Mouse (Mus musculus) hindbrain, embryonic 14.5 days (tissue): ENCODE measurements at regions not wholly inside any gene's neighbourhood (a gene's known extent, or its start where the extent isn't known, plus 50 kb on each side); places are given as distances from the start of the nearest gene placed in this dataset.

Experiments used
- ATAC-seq: fragments of 200-750 bp; cut with Nextera tagmentation; 2 replicates; pipeline ENCODE4 v1.8.0; 2017; ENCODE audit warnings: moderate number of reproducible peaks, mild to moderate bottlenecking, moderate TSS enrichment, moderate library complexity; ENCODE audit not compliant: low FRiP score
- DNase-seq: peaks from one replicate; pipeline ENCODE4 v3.0.0-alpha.2; 2015; ENCODE audit warnings: low spot score
- H3K27ac ChIP-seq: fragments of 300-500 bp; sonication (generic); 2 replicates; pipeline ENCODE4 v1.5.1; 2014; ENCODE audit warnings: mild to moderate bottlenecking, moderate library complexity
- H3K27me3 ChIP-seq: fragments of 300-500 bp; sonication (generic); 2 replicates; pipeline ENCODE4 v1.6.1; 2014; ENCODE audit warnings: mild to moderate bottlenecking, low read length, mixed read lengths; ENCODE audit not compliant: control insufficient read depth, insufficient read depth
- H3K36me3 ChIP-seq: fragments of 300-500 bp; sonication (generic); replicated peaks from 2 replicates; pipeline ENCODE4 v1.6.1; 2014; ENCODE audit not compliant: control insufficient read depth, insufficient read depth
- H3K4me1 ChIP-seq: fragments of 300-500 bp; sonication (generic); replicated peaks from 2 replicates; pipeline ENCODE4 v1.6.1; 2014; ENCODE audit warnings: antibody characterized with exemption, low read length, mixed read lengths; ENCODE audit not compliant: control insufficient read depth, insufficient read depth
- H3K4me2 ChIP-seq: fragments of 300-500 bp; sonication (generic); replicated peaks from 2 replicates; pipeline ENCODE4 v1.6.1; 2014; ENCODE audit warnings: mild to moderate bottlenecking, moderate library complexity
- H3K4me3 ChIP-seq: fragments of 300-500 bp; sonication (generic); replicated peaks from 2 replicates; pipeline ENCODE4 v1.5.1; 2014; ENCODE audit warnings: mild to moderate bottlenecking, low read length
- H3K9ac ChIP-seq: fragments of 300-500 bp; sonication (generic); 2 replicates; pipeline ENCODE4 v1.6.1; 2014
- H3K9me3 ChIP-seq: fragments of 300-500 bp; sonication (generic); 2 replicates; pipeline ENCODE4 v1.6.1; 2016; ENCODE audit warnings: low read length; ENCODE audit not compliant: control insufficient read depth
- WGBS: fragments of 180-500 bp; shearing (Covaris S2); extraction: QIAGEN DNeasy Blood & Tissue Kit; methylation state at CpG from one replicate; pipeline ENCODE4 v1.1.7; 2014; 5-methylcytosine and 5-hydroxymethylcytosine counted together

GRCm38 (mm10) chr13:104574396-104574795, 217.9 kb upstream of the Srek1ip1 start:
- Histone ChIP-seq H3K27me3 (no peaks in the 10 kb centered on the region), H3K4me3 (no peak overlapping the region), H3K9me3 (no peaks in the 10 kb centered on the region), H3K27ac (no peak overlapping the region), H3K36me3 (no peaks in the 10 kb centered on the region), H3K9ac (no peak overlapping the region), H3K4me1 (0 out of 2 replicates have a peak, but pooled peaks cover 4% of the 10 kb centered on the region), H3K4me2 (no peak overlapping the region)
- 89% methylated on average over 5 of the region's 5 CpGs for WGBS
- DNase-seq (no peak), ATAC-seq (no peak)

- WGBS = 54% methylated on average over 10 of the region's 10 CpGs
- DNase-seq = no peak
- H3K9ac ChIP-seq = no peak overlapping the region
- H3K36me3 ChIP-seq = no peaks in the 10 kb centered on the region
- no peaks in the 10 kb centered on the region for H3K9me3 ChIP-seq
- H3K27ac ChIP-seq = no peak overlapping the region
- no peak overlapping the region for H3K4me3 ChIP-seq
- H3K4me1 ChIP-seq = 0 out of 2 replicates have a peak, but pooled peaks cover 4% of the 10 kb centered on the region
- H3K4me2 ChIP-seq = no peak overlapping the region
- H3K27me3 ChIP-seq = no peaks in the 10 kb centered on the region
- ATAC-seq = no peak
These were observed 216.0 kb upstream of the Srek1ip1 start for GRCm38 (mm10) chr13:104576188-104576789.

GRCm38 (mm10) chr13:104577856-104578255, 214.4 kb upstream of the Srek1ip1 start:
- Histone ChIP-seq H3K9me3 (no peaks in the 10 kb centered on the region), H3K27me3 (no peaks in the 10 kb centered on the region), H3K4me2 (no peak overlapping the region), H3K4me1 (0 out of 2 replicates have a peak, but pooled peaks cover 4% of the 10 kb centered on the region), H3K9ac (no peak overlapping the region), H3K36me3 (no peaks in the 10 kb centered on the region), H3K4me3 (no peak overlapping the region), H3K27ac (no peak overlapping the region)
- 60% methylated on average over 11 of the region's 11 CpGs for WGBS
- ATAC-seq (0 out of 2 replicates have a peak, but pooled peaks have one; percentile 5), DNase-seq (no peak)

GRCm38 (mm10) chr13:104580686-104581350, 211.5 kb upstream of the Srek1ip1 start:
- no peak for DNase-seq

More at GRCm38 (mm10) chr13:104580686-104581350, 211.5 kb upstream of the Srek1ip1 start:
- Histone ChIP-seq H3K4me3 (no peak overlapping the region), H3K36me3 (no peaks in the 10 kb centered on the region), H3K9ac (no peak overlapping the region), H3K9me3 (no peaks in the 10 kb centered on the region), H3K27ac (no peak overlapping the region), H3K4me2 (no peak overlapping the region), H3K4me1 (0 out of 2 replicates have a peak, but pooled peaks cover 4% of the 10 kb centered on the region), H3K27me3 (no peaks in the 10 kb centered on the region)
- ATAC-seq = no peak
- WGBS = 61% methylated on average over 9 of the region's 9 CpGs
